Mouse (Mus musculus) granulocyte monocyte progenitor cell, adult 5-6 weeks (primary cell): ENCODE results near the gene Trim66. TPM values are rescaled to one million over a fixed set of nuclear protein-coding genes. Genes with fewer than 3 reads are reported as not detected.

Experiments used
- ATAC-seq: replicated peaks from 2 replicates; pipeline ENCODE4 v1.8.0; 2016; ENCODE audit warnings: mild to moderate bottlenecking, moderate TSS enrichment, inconsistent platforms; ENCODE audit not compliant: poor library complexity, severe bottlenecking
- total RNA-seq, 2 experiments: library from RNA; stranded (forward) in 1 of 2; stranded (reverse) in 1 of 2; fragments of 200-712, 200-1000 nt in 1 of 2; fragments of >200 nt in 1 of 2; fragmentation: Nextera tagmentation in 1 of 2; gene quantifications; 2 replicates each; pipeline ENCODE4 v1.2.3; 2014 to 2017

Trim66 gene
- total RNA-seq, 2 experiments from 2014 or later: 0.11 TPM; not detected in 1

DNA sequence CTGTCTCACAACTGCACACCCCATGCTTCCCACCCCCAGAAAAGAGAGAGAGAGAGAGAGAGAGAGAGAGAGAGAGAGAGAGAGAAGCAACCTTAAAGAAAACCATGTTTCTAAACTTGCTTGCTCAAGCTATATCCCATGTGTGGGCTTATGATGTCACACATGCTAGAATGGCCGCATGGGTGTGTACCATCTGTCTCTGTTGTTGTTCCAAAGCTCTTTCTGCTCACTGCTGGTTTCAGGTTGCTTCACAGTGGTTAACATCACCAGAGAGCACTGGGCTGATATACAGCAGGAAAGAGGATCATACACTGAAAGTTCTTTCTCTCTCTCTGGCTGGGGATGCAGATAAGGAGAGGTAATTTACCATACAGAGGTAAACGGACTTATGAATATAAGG, 40.3 kb downstream of the Trim66 start:
- no peak for ATAC-seq

DNA sequence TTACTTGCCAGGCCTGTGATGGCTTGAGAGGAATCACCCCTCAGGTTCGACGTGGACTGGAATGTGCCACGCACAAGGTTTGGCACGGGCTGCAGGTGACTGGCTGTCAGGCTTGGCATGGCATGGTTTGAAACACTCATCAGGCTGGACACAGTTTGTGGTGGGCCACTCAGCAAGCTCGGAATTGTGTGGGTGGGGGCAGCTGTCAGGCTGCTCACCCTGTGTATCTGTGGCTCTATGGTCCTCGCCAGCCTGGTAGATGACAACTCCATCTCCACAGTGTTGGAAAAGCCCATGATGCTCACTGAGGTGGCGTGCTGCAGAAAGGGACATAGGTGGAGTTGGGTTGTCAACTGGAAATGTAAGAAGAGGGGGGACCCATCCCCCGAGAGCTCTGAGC, 47.2 kb downstream of the Trim66 start:
- no peak for ATAC-seq

DNA sequence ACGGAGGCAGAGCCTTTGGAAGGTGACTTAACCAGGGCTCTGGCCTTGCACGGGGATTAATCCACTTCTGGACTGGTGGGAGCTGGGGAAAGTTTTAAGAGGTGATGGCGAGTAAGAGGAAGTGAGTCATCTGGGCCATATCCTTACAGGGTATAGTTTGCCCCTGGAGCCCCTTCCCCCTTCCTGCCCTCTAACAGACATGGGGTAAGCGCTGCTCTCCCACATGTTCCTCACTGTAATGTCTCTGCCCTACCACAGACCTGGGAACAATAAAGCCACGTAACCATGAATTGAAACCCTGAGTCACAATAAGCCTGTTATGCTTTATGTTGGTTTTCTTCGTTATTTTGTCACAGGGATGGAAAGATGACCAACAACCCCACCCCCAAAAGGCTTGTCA, 51.4 kb downstream of the Trim66 start:
- ATAC-seq: peak; percentile 92

DNA sequence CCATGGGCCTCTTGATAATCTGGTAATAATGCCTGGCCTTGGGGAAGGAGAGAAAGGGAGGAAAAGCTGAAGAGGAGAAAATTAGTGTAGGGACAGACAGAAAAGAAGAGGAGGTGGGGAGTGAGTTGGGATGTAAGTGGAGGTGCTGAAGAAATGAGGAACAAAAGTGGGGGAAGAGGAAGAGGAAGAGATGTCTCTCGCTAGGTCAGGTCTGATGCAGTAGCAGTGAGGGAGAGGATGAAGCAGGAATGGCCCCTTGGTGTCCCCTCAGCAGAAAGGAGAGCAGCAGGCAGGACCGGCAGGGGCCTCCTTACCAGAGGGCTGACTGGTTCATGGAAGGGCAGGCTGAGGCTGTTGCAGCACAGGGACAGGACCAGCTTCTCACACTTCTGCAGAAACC, 52.2 kb downstream of the Trim66 start:
- peak; percentile 42 for ATAC-seq

DNA sequence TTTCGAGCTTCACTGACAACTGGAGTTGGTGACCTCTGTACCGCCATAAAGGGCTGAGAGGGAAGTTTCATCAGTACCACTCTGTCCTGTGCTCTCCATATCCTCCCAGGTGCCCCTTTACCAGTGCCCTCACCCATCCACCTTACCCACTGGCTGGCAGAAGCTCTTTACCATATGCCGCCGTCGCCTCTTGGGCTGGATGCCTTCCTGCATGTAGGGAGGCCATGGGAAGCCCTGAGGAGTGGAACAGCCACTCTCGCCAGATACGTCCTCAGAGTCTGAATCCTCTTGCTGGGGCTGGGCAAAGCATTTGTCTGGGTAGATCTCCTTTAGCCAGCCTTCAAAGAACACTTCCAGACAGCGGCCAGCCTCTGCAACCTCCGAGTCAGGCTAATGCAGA, 53.1 kb downstream of the Trim66 start:
- no peak for ATAC-seq

DNA sequence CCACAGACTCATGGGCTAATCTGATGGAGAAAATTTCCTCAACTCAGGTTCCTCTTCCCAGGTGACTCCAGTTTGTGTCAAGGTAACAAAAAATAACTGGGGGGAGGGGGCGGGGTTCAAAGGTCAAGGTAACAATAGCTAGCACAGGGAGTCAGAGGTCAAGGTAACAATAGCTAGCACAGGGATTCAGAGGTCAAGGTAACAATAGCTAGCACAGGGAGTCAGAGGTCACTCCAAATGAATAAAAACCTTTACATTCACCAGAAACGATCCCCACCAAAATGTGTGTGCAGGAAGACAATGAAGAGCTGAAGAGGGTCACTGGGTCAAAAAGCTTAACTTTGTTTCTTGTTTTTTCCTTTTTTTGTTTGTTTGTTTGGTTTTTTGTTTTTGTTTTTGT, 59.9 kb downstream of the Trim66 start:
- no peak for ATAC-seq

DNA sequence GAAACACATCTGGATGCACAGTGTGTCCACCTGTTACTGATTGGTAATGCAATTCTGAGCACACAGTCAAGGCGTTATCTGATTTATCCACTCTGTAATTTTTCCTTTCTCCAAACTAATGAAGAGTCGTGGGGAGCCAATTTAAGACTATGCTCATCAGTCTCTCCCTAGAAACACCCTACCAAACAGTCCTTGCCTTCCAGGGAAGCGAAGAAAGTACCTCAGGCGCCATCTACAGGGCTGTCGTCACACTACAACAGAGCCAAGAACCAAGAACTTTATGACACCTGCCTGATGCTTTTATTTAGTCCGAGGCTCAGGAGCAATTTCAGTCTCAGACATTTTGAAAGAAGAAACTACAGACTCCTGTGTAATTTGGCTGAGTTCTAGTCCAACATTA, 62.9 kb downstream of the Trim66 start:
- peak; percentile 82 for ATAC-seq

DNA sequence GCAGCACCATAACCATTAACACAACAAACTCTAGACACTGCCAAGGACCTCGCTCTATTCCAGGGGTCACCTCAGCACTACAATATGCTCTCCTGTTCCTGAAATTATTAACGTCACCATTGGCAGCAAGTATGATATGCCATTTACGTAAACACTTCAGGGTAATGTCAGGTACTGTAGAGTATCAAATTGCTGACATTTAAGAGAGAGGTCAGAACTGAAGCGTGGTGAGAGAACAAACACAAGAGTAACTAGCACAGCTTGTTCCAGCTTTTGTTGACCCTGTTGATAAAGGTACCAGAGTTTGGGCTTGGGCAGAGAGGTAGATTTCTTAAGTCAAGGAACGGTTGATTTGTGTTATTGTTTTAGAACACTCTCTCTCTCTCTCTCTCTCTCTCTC, 65.2 kb downstream of the Trim66 start:
- ATAC-seq: no peak

DNA sequence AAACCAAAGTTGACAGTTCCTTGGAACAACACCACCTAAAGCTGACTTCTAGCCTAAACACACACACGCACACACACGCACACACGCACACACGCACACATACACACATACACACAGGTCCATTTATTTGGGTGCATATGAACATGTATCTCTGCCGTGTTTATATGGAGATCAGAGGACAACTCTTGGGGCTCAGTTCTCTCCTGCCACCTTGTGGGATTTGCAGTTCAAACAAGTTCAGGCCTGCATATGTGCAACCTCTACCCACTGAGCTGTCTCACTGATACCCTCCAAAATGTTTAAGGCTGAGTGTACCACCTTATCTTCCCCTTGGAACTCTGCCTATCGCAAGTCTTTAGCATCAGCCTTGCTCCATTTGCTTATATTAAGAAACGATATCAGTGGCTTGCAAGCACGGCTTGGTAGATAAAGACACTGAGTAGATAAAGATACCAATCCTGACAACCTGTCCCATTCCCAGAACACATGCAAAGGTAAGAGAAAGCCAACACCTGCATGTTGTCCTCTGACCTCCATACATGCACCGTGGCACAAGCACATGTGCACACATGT, 67.2 kb downstream of the Trim66 start:
- no peak for ATAC-seq

DNA sequence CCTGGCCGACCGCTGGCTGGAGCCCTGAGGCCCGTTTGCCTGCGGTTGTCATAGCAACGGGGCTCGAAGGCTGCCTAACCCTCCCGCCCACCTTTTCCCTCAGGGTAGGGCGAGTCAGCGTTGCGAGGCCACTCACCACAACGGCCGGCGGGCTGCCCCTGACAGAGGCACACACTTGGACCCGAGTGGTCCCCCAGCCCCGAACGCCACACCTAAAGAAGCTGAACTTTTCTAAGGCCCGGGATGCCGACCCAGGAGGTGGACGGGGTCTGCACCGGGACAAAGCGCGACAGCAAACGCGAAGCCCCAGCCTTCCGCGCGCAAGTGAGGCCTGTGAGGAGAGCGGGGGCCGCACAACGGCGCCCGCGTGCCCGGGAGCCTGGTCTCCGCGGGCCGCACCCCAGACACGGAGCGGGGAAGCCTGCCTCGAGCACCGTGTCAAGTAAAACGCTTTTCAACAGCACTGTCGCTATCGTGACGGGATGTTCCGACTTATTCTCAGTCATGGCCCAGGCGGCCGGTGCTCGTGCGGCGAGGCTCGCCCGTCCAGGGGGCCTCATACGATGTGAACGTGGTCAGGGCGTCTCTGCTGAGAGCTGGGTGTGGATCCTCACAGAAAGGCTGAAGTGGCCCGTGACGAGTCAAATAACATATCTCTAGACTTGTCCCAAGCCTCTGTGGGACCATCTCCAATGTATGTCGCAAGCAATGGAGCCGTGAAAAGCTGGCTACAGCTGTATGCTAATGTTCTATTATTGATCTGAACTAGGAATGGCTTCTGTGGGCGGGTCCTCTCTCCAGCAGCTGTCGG, 68.9 kb downstream of the Trim66 start, which contains the start of gene Stk33:
Gene Stk33 (minus strand): TSS at position 301 of the 811 bp plus-strand sequence.
- peak; percentile 57 for ATAC-seq

DNA sequence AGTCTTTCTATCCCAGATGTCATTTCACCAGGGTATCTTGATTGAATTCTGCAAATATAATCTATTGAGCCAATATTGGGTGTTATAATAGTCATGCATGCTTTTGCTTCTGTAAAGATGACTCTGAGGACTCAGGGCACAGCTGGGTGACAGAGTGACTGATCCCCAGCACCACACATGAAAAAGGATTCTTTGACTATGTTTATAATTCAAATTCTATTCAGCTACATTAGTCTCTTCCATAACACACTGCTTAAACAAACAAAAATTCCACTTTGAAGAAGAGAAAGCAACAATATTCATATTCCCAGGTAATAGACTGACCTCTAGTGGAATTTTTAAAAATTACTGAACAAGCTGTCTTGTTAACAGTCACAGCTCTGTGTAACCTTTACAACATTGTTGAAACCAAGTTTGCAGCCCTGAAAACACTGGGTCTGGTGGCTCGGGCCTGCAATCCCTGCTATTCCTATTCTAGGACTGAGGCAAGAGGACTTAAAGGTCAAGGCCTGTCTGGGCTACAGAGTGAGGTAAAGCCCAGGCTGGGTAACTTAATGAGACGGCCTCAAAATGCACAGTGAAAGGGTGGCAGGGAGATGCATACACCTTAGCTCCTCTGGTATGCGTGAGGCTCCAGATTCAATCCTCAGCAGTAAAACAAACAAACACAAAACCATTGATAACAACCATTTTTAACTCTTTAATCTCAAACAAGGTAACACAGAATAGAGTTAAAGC, 83.3 kb downstream of the Trim66 start:
- peak; percentile 55; the same call in 1 of the 2 replicates for ATAC-seq

DNA sequence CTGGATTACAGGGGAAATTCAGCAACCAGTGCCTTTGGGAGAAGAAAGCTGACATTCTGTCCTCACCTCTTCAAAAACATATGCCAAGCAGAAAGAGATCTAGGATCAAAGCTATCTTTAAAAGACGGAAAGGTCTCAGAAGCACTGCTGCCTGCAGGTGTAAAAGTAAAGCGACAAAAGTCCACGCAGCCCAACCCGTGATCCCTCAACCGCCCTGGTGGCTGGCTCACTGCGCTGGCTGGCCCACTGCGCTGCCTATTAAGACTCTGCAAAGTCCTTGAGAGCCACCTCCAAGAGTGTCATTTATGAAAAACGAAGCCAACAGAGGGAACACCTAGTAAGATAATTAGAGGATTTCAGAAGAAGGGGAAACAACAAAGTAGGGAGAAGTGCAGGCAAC, 85.1 kb downstream of the Trim66 start:
- no peak for ATAC-seq

DNA sequence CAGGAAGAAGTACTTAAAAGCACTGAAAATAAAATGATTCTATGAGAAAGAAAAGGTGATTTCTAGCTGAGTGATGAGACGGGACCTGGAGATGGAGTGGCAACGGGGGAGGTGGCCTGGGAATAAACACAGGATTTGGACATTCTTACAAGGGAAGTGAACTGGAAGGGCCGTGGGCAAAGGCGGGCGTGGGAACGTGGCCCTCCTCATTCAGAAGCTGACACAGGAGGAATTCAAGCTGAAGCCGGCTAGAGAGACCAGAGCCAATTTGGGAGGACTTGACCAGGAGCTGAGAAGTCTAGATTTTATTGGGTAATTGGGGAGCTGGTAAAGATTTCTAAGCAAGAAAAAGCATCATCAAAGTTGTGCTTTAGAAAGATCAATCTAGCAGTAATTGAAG, 102.4 kb downstream of the Trim66 start:
- no peak for ATAC-seq

DNA sequence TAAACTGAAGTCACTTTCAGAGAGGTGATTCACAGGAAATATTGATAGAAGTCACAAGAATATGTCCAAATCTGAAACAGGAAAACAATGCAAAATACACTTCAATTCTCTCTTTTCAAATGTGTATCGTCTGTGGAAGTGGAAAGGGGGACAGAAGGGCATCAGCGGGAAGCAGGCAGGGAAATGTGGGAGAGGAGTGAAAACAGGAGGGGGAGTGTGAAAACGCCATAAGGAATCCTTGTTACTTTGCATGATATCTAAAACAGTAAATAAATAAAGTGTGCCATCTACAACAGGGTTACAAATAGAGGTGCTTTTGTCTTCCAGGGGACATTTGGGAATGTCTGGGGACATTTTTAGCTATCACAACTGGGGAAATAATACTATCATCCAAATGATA, 108.6 kb downstream of the Trim66 start:
- ATAC-seq: no peak

Other genes starting within 250 kb of the Trim66 start
- not detected in 2 replicates for gene Stk33, start 69.1 kb downstream of the Trim66 start, total RNA-seq (2014; fragmentation: Nextera tagmentation)
- not detected in 2 replicates for gene Stk33, start 69.1 kb downstream of the Trim66 start, total RNA-seq (2017)
- gene Rpl27a, start 11.0 kb upstream of the Trim66 start, total RNA-seq (2014; fragmentation: Nextera tagmentation): 686 and 801 TPM in 2 replicates
- gene Rpl27a, start 11.0 kb upstream of the Trim66 start, total RNA-seq (2017): 939 and 1,342 TPM in 2 replicates
- gene St5, start 195.5 kb upstream of the Trim66 start, total RNA-seq (2014; fragmentation: Nextera tagmentation): 0.49 TPM in 1 of 2 replicates, not detected in the other
- gene St5, start 195.5 kb upstream of the Trim66 start, total RNA-seq (2017): 0.72 and 1.6 TPM in 2 replicates
- gene Akip1, start 195.6 kb upstream of the Trim66 start, total RNA-seq (2014; fragmentation: Nextera tagmentation): 44.7 and 52.5 TPM in 2 replicates
- 20.8 and 25.9 TPM in 2 replicates for gene Akip1, start 195.6 kb upstream of the Trim66 start, total RNA-seq (2017)
- not detected in 2 replicates for gene BC051019, start 215.7 kb upstream of the Trim66 start, total RNA-seq (2014; fragmentation: Nextera tagmentation)
- gene BC051019, start 215.7 kb upstream of the Trim66 start, total RNA-seq (2017): not detected in 2 replicates
- gene Ascl3, start 223.6 kb upstream of the Trim66 start, total RNA-seq (2014; fragmentation: Nextera tagmentation): not detected in 2 replicates
- gene Ascl3, start 223.6 kb upstream of the Trim66 start, total RNA-seq (2017): not detected in 2 replicates
- 29.3 and 33.6 TPM in 2 replicates for gene Tmem9b, start 244.7 kb upstream of the Trim66 start, total RNA-seq (2014; fragmentation: Nextera tagmentation)
- gene Tmem9b, start 244.7 kb upstream of the Trim66 start, total RNA-seq (2017): 20.3 and 28.0 TPM in 2 replicates